ENCODE assay signal across 12 mouse cellular contexts in genomic region chr16:43466749-43467065, GRCm38 (mm10).
DNase-seq lines count a peak whose midpoint lies in the region; ATAC-seq and TF ChIP-seq lines count a peak whose summit lies in the region.
"Had no signal": no experiment of that assay in that cellular context is flagged by ENCODE, and none has a peak within 500 bp of the region (broad histone marks: within the 10 kb centered on the region; RNA-seq: fewer than 3 reads in every experiment).

No protein-coding gene starts in this region.

- ATAC-seq in cerebellum, adult (ENCODE audit: insufficient number of reproducible peaks, low FRiP score, low TSS enrichment) = peak; percentile 68
- ATAC-seq in heart, embryonic 16.5 days (replicated peaks; ENCODE audit: extremely low read depth, insufficient read depth, low FRiP score) = 0 out of 2 replicates have a peak, but pooled peaks have one; percentile 45
- ATAC-seq in stomach, postnatal 0 days (ENCODE audit: low FRiP score, low TSS enrichment) = no peak

- H3K4me2 ChIP-seq in CH12.LX (ENCODE audit: insufficient read depth, low read depth, poor library complexity, severe bottlenecking) = peak overlapping the region; percentile 86
- no peak overlapping the region for H3K4me2 ChIP-seq in heart, embryonic 16.5 days (ENCODE audit: low read depth, low read length)
- no peak overlapping the region for H3K4me2 ChIP-seq in stomach, postnatal 0 days (replicated peaks; ENCODE audit: low read depth)
- H3K4me2 ChIP-seq: limb, embryonic 13.5 days had no signal

- intact Hi-C loops in gastrocnemius, adult 2 months (cut with DNase I) = loop anchor here (5.0 kb wide), 2 partner anchors 36 to 106 kb away; no protein-coding TSS in a partner anchor

- no peaks in the 10 kb centered on the region for H3K27me3 ChIP-seq in CH12.LX (replicated peaks)
- no peaks in the 10 kb centered on the region for H3K27me3 ChIP-seq in heart, embryonic 16.5 days (ENCODE audit: control insufficient read depth, insufficient read depth, low read length)
- no peaks in the 10 kb centered on the region for H3K27me3 ChIP-seq in thymus, adult 2 months (ENCODE audit: control insufficient read depth, insufficient read depth, low read length)
- H3K27me3 ChIP-seq in stomach, postnatal 0 days (ENCODE audit: control insufficient read depth, insufficient read depth, low read length) = no peaks in the 10 kb centered on the region
- H3K27me3 ChIP-seq: limb, embryonic 13.5 days had no signal

- H3K4me3 ChIP-seq in gastrocnemius, adult 2 months = no peak overlapping the region
- H3K4me3 ChIP-seq in CH12.LX (replicated peaks in 1 of 3; ENCODE audit: low read depth in 2 of 3, low read length in 2 of 3, poor library complexity in 1 of 3) = peak overlapping the region; percentile 48 to 58 (median 49)
- H3K4me3 ChIP-seq in heart, embryonic 16.5 days (ENCODE audit: low read length) = no peak overlapping the region
- no peak overlapping the region for H3K4me3 ChIP-seq in thymus, adult 2 months (ENCODE audit: control insufficient read depth, insufficient read depth, low read length)
- H3K4me3 ChIP-seq in stomach, postnatal 0 days (ENCODE audit: low read depth, low read length) = no peak overlapping the region
- H3K4me3 ChIP-seq: limb, embryonic 13.5 days had no signal

- peaks cover 15 to 63% of the 10 kb centered on the region in 2 experiments; a peak in 3 of 4 replicates for H3K4me1 ChIP-seq in CH12.LX (ENCODE audit: control insufficient read depth in 1 of 2, insufficient read depth in 2 of 2)
- H3K4me1 ChIP-seq in heart, embryonic 16.5 days (ENCODE audit: control insufficient read depth, insufficient read depth, low read length) = peaks cover 22% of the 10 kb centered on the region
- no peaks in the 10 kb centered on the region for H3K4me1 ChIP-seq in thymus, adult 2 months (replicated peaks; ENCODE audit: control insufficient read depth, insufficient read depth, low read length)
- H3K4me1 ChIP-seq in stomach, postnatal 0 days (replicated peaks; ENCODE audit: control insufficient read depth, insufficient read depth) = no peaks in the 10 kb centered on the region

- TF ChIP-seq CTCF in gastrocnemius, adult 2 months (IDR thresholded peaks at IDR 0.05) = no peak
- no peak for TF ChIP-seq CTCF in CH12.LX (conservative IDR thresholded peaks at IDR 0.05 in 1 of 2, IDR thresholded peaks at IDR 0.05 in 1 of 2; ENCODE audit: low read depth in 2 of 2, low read length in 2 of 2)
- no peak for TF ChIP-seq CTCF in thymus, adult 2 months (IDR thresholded peaks at IDR 0.05; ENCODE audit: borderline replicate concordance, control insufficient read depth, extremely low read depth, insufficient read depth, low read length, poor library complexity)
- no peak for TF ChIP-seq CTCF in stomach, postnatal 0 days (IDR thresholded peaks at IDR 0.05; ENCODE audit: low read depth)

- dilution Hi-C loops in CH12.LX (cut with MboI; ENCODE audit: extremely low pct_ligation_motif_present, extremely low pct_unique_long_range_greater_than_20kb, low sequenced_read_pairs) = no loop called here

- no peak for TF ChIP-seq RAD21 in CH12.LX (IDR thresholded peaks at IDR 0.05; ENCODE audit: low read depth, low read length)

- H3K36me3 ChIP-seq in CH12.LX (replicated peaks in 1 of 2; ENCODE audit: control insufficient read depth in 1 of 2, insufficient read depth in 1 of 2, low read length in 1 of 2) = peaks cover 8 to 45% of the 10 kb centered on the region in 2 experiments
- H3K36me3 ChIP-seq in heart, embryonic 16.5 days (ENCODE audit: control insufficient read depth, insufficient read depth) = no peaks in the 10 kb centered on the region
- no peaks in the 10 kb centered on the region for H3K36me3 ChIP-seq in thymus, adult 2 months (ENCODE audit: control insufficient read depth, insufficient read depth, low read length)
- no peaks in the 10 kb centered on the region for H3K36me3 ChIP-seq in stomach, postnatal 0 days (ENCODE audit: control insufficient read depth, insufficient read depth, low read length)
- H3K36me3 ChIP-seq: limb, embryonic 13.5 days had no signal

- peak; percentile 52 for DNase-seq in gastrocnemius, adult 2 months
- DNase-seq in gastrocnemius, postnatal 4 days (ENCODE audit: low spot score in 2 of 2) = no peak
- no peak for DNase-seq in CH12.LX (ENCODE audit: extremely low read depth)
- no peak for DNase-seq in thymus, adult 2 months
- DNase-seq in stomach, postnatal 0 days (ENCODE audit: low spot score) = no peak
- DNase-seq in lung, postnatal 25 days (ENCODE audit: low spot score) = no peak
- DNase-seq: gastrocnemius, postnatal 25 days; kidney, postnatal 10 days; thymus, postnatal 25 days had no signal

- H3K27ac ChIP-seq in gastrocnemius, adult 2 months = peak overlapping the region; percentile 83
- H3K27ac ChIP-seq in CH12.LX (ENCODE audit: insufficient read depth, low read depth) = peak overlapping the region; percentile 100
- 0 out of 2 replicates have a peak overlapping the region, but pooled peaks have one; percentile 8 for H3K27ac ChIP-seq in heart, embryonic 16.5 days (ENCODE audit: low read length)
- H3K27ac ChIP-seq in thymus, adult 2 months (ENCODE audit: control insufficient read depth, insufficient read depth, low read length) = no peak overlapping the region
- H3K27ac ChIP-seq in stomach, postnatal 0 days (replicated peaks) = no peak overlapping the region
- H3K27ac ChIP-seq: limb, embryonic 13.5 days had no signal

- in situ Hi-C loops in CH12.LX (cut with MboI; ENCODE audit: low pct_ligation_motif_present, low pct_unique_long_range_greater_than_20kb, low sequenced_read_pairs) = no loop called here

- H3K9ac ChIP-seq in CH12.LX (ENCODE audit: insufficient read depth, low read depth) = peak overlapping the region; percentile 64
- H3K9ac ChIP-seq in heart, embryonic 16.5 days (ENCODE audit: low read length) = no peak overlapping the region
- H3K9ac ChIP-seq in stomach, postnatal 0 days (ENCODE audit: low read length) = no peak overlapping the region
- H3K9ac ChIP-seq: limb, embryonic 13.5 days had no signal

- peaks cover 60% of the 10 kb centered on the region for H3K79me2 ChIP-seq in CH12.LX (replicated peaks; ENCODE audit: control insufficient read depth, extremely low read depth, insufficient read depth, poor library complexity, severe bottlenecking)

- 68% methylated on average over 2 of the region's 2 CpGs for WGBS in heart, embryonic 16.5 days
- 99% methylated on average over 2 of the region's 2 CpGs for WGBS in thymus, adult 2 months
- WGBS in stomach, postnatal 0 days = 79% methylated on average over 2 of the region's 2 CpGs

- TF ChIP-seq EP300 in CH12.LX (IDR thresholded peaks at IDR 0.05; ENCODE audit: low read length) = no peak
- no peak for TF ChIP-seq EP300 in stomach, postnatal 0 days (optimal IDR thresholded peaks at IDR 0.05)

- no peak; the same call in 1 of the 2 replicates for TF ChIP-seq POLR2A in CH12.LX (IDR thresholded peaks at IDR 0.05; ENCODE audit: low read depth, low read length)
- no peak for TF ChIP-seq POLR2A in thymus, adult 2 months (IDR thresholded peaks at IDR 0.05; ENCODE audit: control insufficient read depth, extremely low read depth, insufficient read depth, low read length, poor library complexity)

- H3K9me3 ChIP-seq in CH12.LX (replicated peaks; ENCODE audit: low read length) = peaks cover 5% of the 10 kb centered on the region
- H3K9me3 ChIP-seq in heart, embryonic 16.5 days (replicated peaks; ENCODE audit: control insufficient read depth, low read length) = no peaks in the 10 kb centered on the region
- no peaks in the 10 kb centered on the region for H3K9me3 ChIP-seq in stomach, postnatal 0 days (ENCODE audit: control insufficient read depth, low read length)
- H3K9me3 ChIP-seq: limb, embryonic 13.5 days had no signal

TF ChIP-seq in CH12.LX, 34 proteins besides CTCF, POLR2A, EP300 and RAD21:
- TF ChIP-seq MYC (IDR thresholded peaks at IDR 0.05; ENCODE audit: low read depth, low read length) (no peak), TBP (conservative IDR thresholded peaks at IDR 0.05; ENCODE audit: low read depth, low read length) (no peak), POLR2AphosphoS2 (IDR thresholded peaks at IDR 0.05; ENCODE audit: low read depth, low read length) (no peak), ETS1 (conservative IDR thresholded peaks at IDR 0.05; ENCODE audit: low read depth, low read length) (no peak), ZNF384 (IDR thresholded peaks at IDR 0.05; ENCODE audit: low read depth, low read length) (no peak), NRF1 (IDR thresholded peaks at IDR 0.05; ENCODE audit: low read depth, low read length) (no peak), SIN3A (IDR thresholded peaks at IDR 0.05; ENCODE audit: low read length) (no peak), USF1 (IDR thresholded peaks at IDR 0.05; ENCODE audit: low read depth, low read length) (no peak), MEF2A (IDR thresholded peaks at IDR 0.05; ENCODE audit: borderline replicate concordance, low read depth, low read length) (no peak), JUND (conservative IDR thresholded peaks at IDR 0.05; ENCODE audit: low read depth, low read length) (no peak), ZMIZ1 (IDR thresholded peaks at IDR 0.05; ENCODE audit: low read depth, low read length) (no peak)

Comparison
In these comparisons a context has a peak if more than half of its experiments do, and no peak if none do; other contexts are left out.
1. H3K27ac ChIP-seq: peak in gastrocnemius, adult 2 months (single experiment), CH12.LX (single experiment) and heart, embryonic 16.5 days (single experiment); none in thymus, adult 2 months (single experiment) and stomach, postnatal 0 days (single experiment).
2. H3K4me3 ChIP-seq: peak in CH12.LX (3 of 3); none in gastrocnemius, adult 2 months (single experiment), heart, embryonic 16.5 days (single experiment), thymus, adult 2 months (single experiment) and stomach, postnatal 0 days (single experiment).